Mouse (Mus musculus) embryonic facial prominence, embryonic 14.5 days (tissue): ENCODE results near the gene Rasip1. TPM values are rescaled to one million over a fixed set of nuclear protein-coding genes. Genes with fewer than 3 reads are reported as not detected.
A peak's percentile ranks its signal among the peaks of the same experiment; 100 is the strongest.
"Not testable (repeated sequence)": the region's sequence is repeated elsewhere in the genome, so short reads cannot be mapped to it uniquely, and the experiment has no call there.

ENCODE experiments used
- ATAC-seq: fragments of 200-750 bp; cut with Nextera tagmentation; 2 replicates; pipeline ENCODE4 v1.8.0; 2017; ENCODE audit warnings: low read depth, moderate number of reproducible peaks, moderate TSS enrichment
- DNase-seq: peaks from one replicate; pipeline ENCODE4 v3.0.0-alpha.2; 2015; ENCODE audit warnings: low spot score
- H3K27ac ChIP-seq: fragments of 300-500 bp; sonication (generic); replicated peaks from 2 replicates; pipeline ENCODE4 v1.5.1; 2014; ENCODE audit warnings: low read depth, mild to moderate bottlenecking, low read length, moderate library complexity
- H3K27me3 ChIP-seq: fragments of 300-500 bp; sonication (generic); replicated peaks from 2 replicates; pipeline ENCODE4 v1.6.1; 2014; ENCODE audit warnings: low read length; ENCODE audit not compliant: control insufficient read depth, insufficient read depth
- H3K36me3 ChIP-seq: fragments of 300-500 bp; sonication (generic); 2 replicates; pipeline ENCODE4 v1.6.1; 2014; ENCODE audit warnings: low read length, mixed read lengths; ENCODE audit not compliant: control insufficient read depth, insufficient read depth
- H3K4me1 ChIP-seq: fragments of 300-500 bp; sonication (generic); 2 replicates; pipeline ENCODE4 v1.6.1; 2014; ENCODE audit warnings: antibody characterized with exemption, low read length; ENCODE audit not compliant: control insufficient read depth, insufficient read depth
- H3K4me2 ChIP-seq: fragments of 300-500 bp; sonication (generic); 2 replicates; pipeline ENCODE4 v1.6.1; 2014; ENCODE audit warnings: low read depth, mild to moderate bottlenecking, low read length, moderate library complexity, mixed read lengths
- H3K4me3 ChIP-seq: fragments of 300-500 bp; sonication (generic); 2 replicates; pipeline ENCODE4 v1.5.1; 2014; ENCODE audit warnings: low read depth, mild to moderate bottlenecking, low read length
- H3K9ac ChIP-seq: fragments of 300-500 bp; sonication (generic); 2 replicates; pipeline ENCODE4 v1.6.1; 2014; ENCODE audit warnings: low read depth, mild to moderate bottlenecking, low read length, moderate library complexity, mixed read lengths
- H3K9me3 ChIP-seq: fragments of 300-500 bp; sonication (generic); 2 replicates; pipeline ENCODE4 v1.6.1; 2016; ENCODE audit warnings: low read length; ENCODE audit not compliant: control insufficient read depth
- WGBS: fragments of 180-500 bp; shearing (Covaris S2); extraction: QIAGEN DNeasy Blood & Tissue Kit; methylation state at CpG from one replicate; pipeline ENCODE4 v1.1.7; 2014; 5-methylcytosine and 5-hydroxymethylcytosine counted together
- polyA plus RNA-seq: library from polyadenylated mRNA; unstranded; fragments of >200 nt; fragmentation: Nextera tagmentation; extraction: Ambion mirVana; gene quantifications from 2 replicates; pipeline ENCODE4 v1.2.1, GENCODE M21; 2014

Rasip1 gene
- polyA plus RNA-seq, 1 experiment from 2014 or later: 11.1 TPM

- Histone ChIP-seq H3K4me3 (peak overlapping the region; percentile 36; the same call in 1 of the 2 replicates), H3K9ac (peak overlapping the region; percentile 53; the same call in 1 of the 2 replicates), H3K27ac (peak overlapping the region; percentile 80; the same call in 1 of the 2 replicates), H3K9me3 (no peaks in the 10 kb centered on the region), H3K27me3 (no peaks in the 10 kb centered on the region), H3K4me2 (peak overlapping the region; percentile 74), H3K36me3 (no peaks in the 10 kb centered on the region), H3K4me1 (peaks cover 34% of the 10 kb centered on the region)
- ATAC-seq (no peak), DNase-seq (no peak)
- WGBS: 64% methylated on average over 6 of the region's 6 CpGs
Measured at GRCm38 (mm10) chr7:45644872-45645590, 17.7 kb downstream of the Rasip1 start.

- ATAC-seq (no peak), DNase-seq (no peak)
- no peaks in the 10 kb centered on the region for H3K36me3 ChIP-seq
- no peak overlapping the region for H3K27ac ChIP-seq
- H3K9ac ChIP-seq: no peak overlapping the region
- H3K9me3 ChIP-seq: no peaks in the 10 kb centered on the region
- 85% methylated on average over 7 of the region's 7 CpGs for WGBS
- H3K4me3 ChIP-seq: no peak overlapping the region
- peaks cover 33% of the 10 kb centered on the region for H3K4me1 ChIP-seq
- no peaks in the 10 kb centered on the region for H3K27me3 ChIP-seq
- H3K4me2 ChIP-seq: no peak overlapping the region
Measured at GRCm38 (mm10) chr7:45645591-45645971, 18.3 kb downstream of the Rasip1 start.

GRCm38 (mm10) chr7:45646671-45647070 lies 19.4 kb downstream of the Rasip1 start:
- Histone ChIP-seq H3K4me1 (peaks cover 22% of the 10 kb centered on the region), H3K36me3 (no peaks in the 10 kb centered on the region), H3K27me3 (no peaks in the 10 kb centered on the region), H3K4me3 (no peak overlapping the region), H3K9ac (no peak overlapping the region), H3K27ac (no peak overlapping the region), H3K4me2 (no peak overlapping the region), H3K9me3 (no peaks in the 10 kb centered on the region)
- ATAC-seq: no peak
- WGBS: 75% methylated on average over 4 of the region's 4 CpGs
- DNase-seq: no peak

GRCm38 (mm10) chr7:45649351-45649750 lies 22.1 kb downstream of the Rasip1 start:
- H3K4me2 ChIP-seq: no peak overlapping the region
- H3K9ac ChIP-seq: no peak overlapping the region
- H3K27ac ChIP-seq: no peak overlapping the region
- H3K36me3 ChIP-seq: no peaks in the 10 kb centered on the region
- H3K4me3 ChIP-seq: no peak overlapping the region
- whole genome bisulfite sequencing: 80% methylated on average over 8 of the region's 8 CpGs
- no peaks in the 10 kb centered on the region for H3K27me3 ChIP-seq
- H3K9me3 ChIP-seq: no peaks in the 10 kb centered on the region
- ATAC-seq (no peak), DNase-seq (no peak)
- H3K4me1 ChIP-seq: peaks cover 4% of the 10 kb centered on the region; the same call in 1 of the 2 replicates

GRCm38 (mm10) chr7:45650484-45650883 lies 23.2 kb downstream of the Rasip1 start:
- not testable (repeated sequence) for H3K4me1 ChIP-seq, DNase-seq, H3K27ac ChIP-seq, H3K9ac ChIP-seq, H3K4me3 ChIP-seq, ATAC-seq, H3K9me3 ChIP-seq, H3K4me2 ChIP-seq, H3K36me3 ChIP-seq, H3K27me3 ChIP-seq
- whole genome bisulfite sequencing: 92% methylated on average over 18 of the region's 20 CpGs

GRCm38 (mm10) chr7:45654424-45655047 lies 27.2 kb downstream of the Rasip1 start:
- peak overlapping the region; percentile 34 for H3K4me2 ChIP-seq
- no peaks in the 10 kb centered on the region for H3K27me3 ChIP-seq
- no peak overlapping the region for H3K4me3 ChIP-seq
- DNase-seq (peak; percentile 70), ATAC-seq (peak; percentile 73)
- no peaks in the 10 kb centered on the region for H3K36me3 ChIP-seq
- H3K27ac ChIP-seq: peak overlapping the region; percentile 36; the same call in 1 of the 2 replicates
- WGBS: 28% methylated on average over 17 of the region's 17 CpGs
- H3K4me1 ChIP-seq: no peaks in the 10 kb centered on the region
- H3K9me3 ChIP-seq: 0 out of 2 replicates have a peak, but pooled peaks cover 6% of the 10 kb centered on the region
- no peak overlapping the region for H3K9ac ChIP-seq

GRCm38 (mm10) chr7:45660746-45661478 lies 33.6 kb downstream of the Rasip1 start:
- DNase-seq (no peak), ATAC-seq (no peak)
- Histone ChIP-seq H3K9me3 (0 out of 2 replicates have a peak, but pooled peaks cover 6% of the 10 kb centered on the region), H3K36me3 (no peaks in the 10 kb centered on the region), H3K4me2 (no peak overlapping the region), H3K27me3 (no peaks in the 10 kb centered on the region), H3K9ac (no peak overlapping the region), H3K27ac (no peak overlapping the region), H3K4me3 (no peak overlapping the region), H3K4me1 (peaks cover 9% of the 10 kb centered on the region; the same call in 1 of the 2 replicates)
- 72% methylated on average over 11 of the region's 11 CpGs for WGBS

- ATAC-seq, H3K9ac ChIP-seq, H3K27ac ChIP-seq, H3K36me3 ChIP-seq, DNase-seq, H3K9me3 ChIP-seq, H3K27me3 ChIP-seq, H3K4me1 ChIP-seq, H3K4me3 ChIP-seq, H3K4me2 ChIP-seq: not testable (repeated sequence)
- WGBS: 90% methylated on average over 6 of the region's 6 CpGs
Measured at GRCm38 (mm10) chr7:45661702-45662101, 34.4 kb downstream of the Rasip1 start.
